Mouse (Mus musculus): ENCODE measurements around the gene Rassf1.
A peak's percentile ranks its signal among the peaks of the same experiment; 100 is the strongest.
"Not testable (repeated sequence)": the region's sequence is repeated elsewhere in the genome, so short reads cannot be mapped to it uniquely, and the experiment has no call there.

Gene Rassf1

GRCm38 (mm10) chr9:107563029-107563581 lies 11.8 kb downstream of the Rassf1 start, which contains the start of gene Tusc2:
Tusc2 (plus strand) TSS chr9:107563255.
- DNase-seq (ENCODE audit: low spot score in 2 of 2) = peak; percentile 86 to 89

DNA sequence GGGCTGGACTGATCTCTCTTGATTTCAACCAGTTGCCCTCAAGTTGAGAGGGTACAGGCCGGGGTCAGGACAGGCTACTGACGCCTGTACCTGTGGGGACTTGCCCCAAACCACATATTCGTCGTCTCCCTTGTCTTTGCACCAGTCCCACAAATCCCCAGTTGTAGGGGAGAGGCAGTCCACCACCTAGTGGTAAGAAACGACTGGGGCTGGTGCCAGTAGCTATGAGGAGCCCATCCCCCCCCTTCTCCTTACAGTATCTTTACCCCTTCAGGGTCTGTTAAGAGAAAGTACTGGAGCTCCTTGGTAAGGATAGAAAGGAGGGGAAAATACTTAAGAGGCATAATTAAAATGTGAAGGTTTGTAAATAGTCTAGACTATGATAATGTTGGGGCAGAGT lies 14.2 kb downstream of the Rassf1 start:
- not testable (repeated sequence) for DNase-seq (ENCODE audit: low spot score in 2 of 2)

DNA sequence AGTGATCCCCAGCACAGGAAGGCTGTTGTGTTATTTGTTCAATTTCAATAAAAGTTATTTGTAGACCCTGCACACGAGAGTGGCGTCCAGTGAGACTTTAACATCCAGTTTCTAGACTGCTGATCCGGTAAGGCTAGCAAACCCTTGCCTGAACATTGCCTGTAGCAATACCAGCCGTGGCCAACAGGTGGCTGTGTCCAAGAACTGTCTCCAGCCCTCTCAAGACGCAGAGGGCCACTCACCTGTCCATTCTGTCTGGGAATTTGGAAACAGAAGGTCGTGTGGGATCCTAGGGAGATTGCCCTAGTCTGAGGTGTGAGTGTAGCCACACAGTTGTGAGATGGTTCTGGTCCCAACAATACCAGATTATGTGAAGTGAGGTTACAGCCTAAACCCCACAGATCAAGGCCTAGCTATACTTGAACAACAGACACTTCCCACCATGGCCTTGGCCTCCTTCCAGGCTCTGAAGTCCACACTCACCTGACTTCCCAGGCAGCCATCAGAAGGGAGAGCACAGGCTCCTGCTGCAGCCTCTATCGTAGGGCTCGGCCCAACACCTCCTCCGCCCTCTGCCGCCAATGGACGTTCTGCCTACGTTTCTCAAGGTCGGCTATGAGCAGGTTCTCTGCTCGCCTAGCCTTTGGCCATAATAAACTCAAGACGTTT lies 14.8 kb downstream of the Rassf1 start:
- peak; percentile 65 to 71 for DNase-seq (ENCODE audit: low spot score in 2 of 2)

- DNase-seq (ENCODE audit: low spot score in 2 of 2) = no peak
Observed at GRCm38 (mm10) chr9:107566855-107567254, 15.5 kb downstream of the Rassf1 start.

- no peak for DNase-seq (ENCODE audit: low spot score in 2 of 2)
Observed at GRCm38 (mm10) chr9:107567702-107568319, 16.5 kb downstream of the Rassf1 start, which contains the start of gene Hyal2. Hyal2 (plus strand) TSS chr9:107567945.

DNA sequence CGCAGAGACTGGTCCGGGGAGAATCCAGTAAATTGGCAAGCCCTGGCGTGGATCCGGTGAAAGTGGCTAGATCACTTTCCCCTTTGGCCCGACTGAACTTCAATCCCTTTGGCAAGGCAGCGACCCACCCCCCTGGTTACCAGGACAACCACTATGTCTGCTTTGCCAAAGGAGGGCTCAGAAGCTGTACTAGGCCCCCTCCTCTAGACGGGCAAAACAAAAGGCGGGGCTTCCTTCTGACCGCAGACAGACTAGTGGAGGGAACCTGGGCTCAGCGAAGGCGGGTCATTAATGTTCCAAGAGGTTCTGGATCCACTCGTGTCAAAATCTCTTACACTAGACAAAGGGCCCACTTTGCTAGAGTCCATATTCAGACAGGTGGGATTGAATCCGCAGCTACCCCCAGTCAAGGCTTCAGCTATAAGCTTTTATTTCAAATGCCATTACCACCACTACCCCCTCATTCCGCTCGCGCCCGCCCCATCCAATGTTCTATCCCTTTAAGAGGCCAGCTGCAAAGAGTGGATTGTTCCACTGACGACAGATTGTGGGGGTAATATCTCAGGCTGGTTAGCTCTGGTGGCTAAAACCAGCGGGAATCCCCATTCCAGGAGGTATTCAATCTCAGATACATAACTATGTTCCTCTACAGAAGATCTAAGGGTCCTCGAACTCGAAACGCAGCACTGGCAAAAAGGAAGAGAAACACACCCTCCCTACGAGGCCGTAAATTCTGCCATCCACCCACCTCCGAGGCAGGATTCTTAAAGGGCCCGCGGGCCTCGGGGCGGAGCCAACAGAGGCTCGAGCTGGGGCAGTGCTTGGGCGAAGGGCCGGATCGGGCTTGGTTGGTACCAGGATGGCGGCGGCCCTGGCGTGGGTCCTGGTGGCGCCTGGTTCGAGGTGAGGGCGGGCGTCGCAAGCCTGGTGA lies 17.2 kb downstream of the Rassf1 start:
- DNase-seq (ENCODE audit: low spot score in 2 of 2) = peak; percentile 61 to 69

- no peak for DNase-seq (ENCODE audit: low spot score in 2 of 2)
Observed at GRCm38 (mm10) chr9:107569270-107569669, 17.9 kb downstream of the Rassf1 start.

GRCm38 (mm10) chr9:107570016-107570415 lies 18.7 kb downstream of the Rassf1 start:
- DNase-seq (ENCODE audit: low spot score in 2 of 2) = no peak

- no peak for DNase-seq (ENCODE audit: low spot score in 2 of 2)
Observed at GRCm38 (mm10) chr9:107570845-107571244, 19.5 kb downstream of the Rassf1 start.

GRCm38 (mm10) chr9:107571534-107572326 lies 20.4 kb downstream of the Rassf1 start:
- DNase-seq (ENCODE audit: low spot score in 2 of 2) = no peak

DNA sequence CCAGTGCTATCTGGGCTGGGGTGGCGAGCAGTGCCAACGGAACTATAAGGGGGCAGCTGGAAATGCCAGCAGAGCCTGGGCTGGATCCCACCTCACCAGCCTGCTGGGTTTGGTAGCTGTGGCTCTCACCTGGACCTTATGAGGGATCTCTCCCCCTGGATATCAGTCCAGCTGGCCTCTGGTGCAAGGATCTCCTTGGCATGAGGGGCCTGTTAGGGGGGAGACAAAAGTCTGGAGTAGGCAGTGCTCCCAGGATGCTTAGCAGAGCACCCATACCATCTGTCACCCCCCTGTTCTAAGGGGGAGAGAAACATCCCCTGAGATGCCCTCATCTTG lies 20.9 kb downstream of the Rassf1 start:
- DNase-seq (ENCODE audit: low spot score in 2 of 2) = no peak

DNA sequence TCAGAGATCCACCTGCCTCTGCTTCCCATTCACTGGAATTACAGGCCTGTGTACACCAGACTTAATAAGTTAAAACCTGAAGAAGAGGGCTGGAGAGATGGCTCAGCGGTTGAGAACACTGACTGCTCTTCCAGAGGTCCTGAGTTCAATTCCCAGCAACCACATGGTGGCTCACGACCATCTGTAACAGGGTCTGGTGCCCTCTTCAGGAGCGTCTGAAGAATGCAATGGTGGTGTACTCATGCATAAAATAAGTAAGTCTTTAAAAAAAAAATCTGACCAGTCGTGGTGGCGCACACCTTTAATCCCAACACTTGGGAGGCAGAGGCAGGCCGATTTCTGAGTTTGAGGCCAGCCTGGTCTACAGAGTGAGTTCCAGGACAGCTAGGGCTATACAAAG lies 22.4 kb downstream of the Rassf1 start:
- not testable (repeated sequence) for DNase-seq (ENCODE audit: low spot score in 2 of 2)

GRCm38 (mm10) chr9:107575579-107576356 lies 24.4 kb downstream of the Rassf1 start:
- DNase-seq (ENCODE audit: low spot score in 2 of 2) = no peak

GRCm38 (mm10) chr9:107576357-107577107 lies 25.2 kb downstream of the Rassf1 start, which contains the start of gene Hyal1:
Hyal1 (plus strand) TSS chr9:107576927.
- DNase-seq (ENCODE audit: low spot score in 2 of 2) = no peak

DNA sequence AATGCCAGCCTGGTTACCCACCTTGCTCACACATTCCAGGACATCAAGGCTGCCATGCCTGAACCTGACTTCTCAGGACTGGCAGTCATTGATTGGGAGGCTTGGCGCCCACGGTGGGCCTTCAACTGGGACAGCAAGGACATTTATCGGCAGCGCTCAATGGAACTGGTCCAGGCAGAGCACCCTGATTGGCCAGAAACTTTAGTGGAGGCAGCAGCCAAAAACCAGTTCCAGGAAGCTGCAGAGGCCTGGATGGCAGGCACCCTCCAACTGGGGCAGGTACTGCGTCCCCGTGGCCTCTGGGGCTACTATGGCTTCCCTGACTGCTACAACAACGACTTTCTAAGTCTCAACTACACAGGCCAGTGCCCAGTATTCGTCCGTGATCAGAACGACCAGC lies 26.5 kb downstream of the Rassf1 start:
- DNase-seq (ENCODE audit: low spot score in 2 of 2) = no peak

GRCm38 (mm10) chr9:107578587-107578986 lies 27.2 kb downstream of the Rassf1 start, which contains the start of gene Naa80:
Naa80 (plus strand) TSS chr9:107578887.
- no peak for DNase-seq (ENCODE audit: low spot score in 2 of 2)

- DNase-seq (ENCODE audit: low spot score in 2 of 2) = no peak
Observed at GRCm38 (mm10) chr9:107579023-107579900, 27.9 kb downstream of the Rassf1 start.

- peak; percentile 70 to 74 for DNase-seq (ENCODE audit: low spot score in 2 of 2)
Observed at GRCm38 (mm10) chr9:107580501-107581317, 29.4 kb downstream of the Rassf1 start, which contains the start of gene Hyal3. Hyal3 (plus strand) TSS chr9:107580818.

All from frontal cortex, postnatal 25 days (tissue).